Mouse (Mus musculus) forebrain, embryonic 16.5 days (tissue): ENCODE data around the gene Hspa1l. TPM values are rescaled to one million over a fixed set of nuclear protein-coding genes. Genes with fewer than 3 reads are reported as not detected.
"Not testable (repeated sequence)": the region's sequence is repeated elsewhere in the genome, so short reads cannot be mapped to it uniquely, and the experiment has no call there.

Source experiments
- ATAC-seq: fragments of 200-750 bp; cut with Nextera tagmentation; 2 replicates; pipeline ENCODE4 v1.8.0; 2017; ENCODE audit warnings: mild to moderate bottlenecking, moderate library complexity
- H3K27ac ChIP-seq: fragments of 300-500 bp; sonication (generic); 2 replicates; pipeline ENCODE4 v1.5.1; 2014; ENCODE audit warnings: low read length, control low read depth
- H3K27me3 ChIP-seq: fragments of 300-500 bp; sonication (generic); replicated peaks from 2 replicates; pipeline ENCODE4 v1.6.1; 2014; ENCODE audit warnings: low read length; ENCODE audit not compliant: control insufficient read depth, insufficient read depth
- H3K36me3 ChIP-seq: fragments of 300-500 bp; sonication (generic); 2 replicates; pipeline ENCODE4 v1.6.1; 2014; ENCODE audit not compliant: control insufficient read depth, insufficient read depth
- H3K4me1 ChIP-seq: fragments of 300-500 bp; sonication (generic); replicated peaks from 2 replicates; pipeline ENCODE4 v1.6.1; 2014; ENCODE audit warnings: low read length; ENCODE audit not compliant: control insufficient read depth, insufficient read depth
- H3K4me2 ChIP-seq: fragments of 300-500 bp; sonication (generic); 2 replicates; pipeline ENCODE4 v1.6.1; 2014; ENCODE audit warnings: mild to moderate bottlenecking, low read length, control low read depth
- H3K4me3 ChIP-seq: fragments of 300-500 bp; sonication (generic); replicated peaks from 2 replicates; pipeline ENCODE4 v1.5.1; 2014; ENCODE audit warnings: mild to moderate bottlenecking, low read length, control low read depth
- H3K9ac ChIP-seq: fragments of 300-500 bp; sonication (generic); replicated peaks from 2 replicates; pipeline ENCODE4 v1.6.1; 2014; ENCODE audit warnings: low read depth, low read length, control low read depth
- H3K9me3 ChIP-seq: fragments of 300-500 bp; sonication (generic); 2 replicates; pipeline ENCODE4 v1.6.1; 2016; ENCODE audit warnings: low read length; ENCODE audit not compliant: control insufficient read depth
- WGBS: fragments of 180-500 bp; shearing (Covaris S2); extraction: QIAGEN DNeasy Blood & Tissue Kit; methylation state at CpG from one replicate; pipeline ENCODE4 v1.1.7; 2014; 5-methylcytosine and 5-hydroxymethylcytosine counted together
- polyA plus RNA-seq: library from polyadenylated mRNA; unstranded; fragments of >200 nt; fragmentation: Nextera tagmentation; extraction: Ambion mirVana; gene quantifications from 2 replicates; pipeline ENCODE4 v1.2.1, GENCODE M21; 2015

Hspa1l gene
- polyA plus RNA-seq, 1 experiment from 2014 or later, result 1.7 TPM

DNA sequence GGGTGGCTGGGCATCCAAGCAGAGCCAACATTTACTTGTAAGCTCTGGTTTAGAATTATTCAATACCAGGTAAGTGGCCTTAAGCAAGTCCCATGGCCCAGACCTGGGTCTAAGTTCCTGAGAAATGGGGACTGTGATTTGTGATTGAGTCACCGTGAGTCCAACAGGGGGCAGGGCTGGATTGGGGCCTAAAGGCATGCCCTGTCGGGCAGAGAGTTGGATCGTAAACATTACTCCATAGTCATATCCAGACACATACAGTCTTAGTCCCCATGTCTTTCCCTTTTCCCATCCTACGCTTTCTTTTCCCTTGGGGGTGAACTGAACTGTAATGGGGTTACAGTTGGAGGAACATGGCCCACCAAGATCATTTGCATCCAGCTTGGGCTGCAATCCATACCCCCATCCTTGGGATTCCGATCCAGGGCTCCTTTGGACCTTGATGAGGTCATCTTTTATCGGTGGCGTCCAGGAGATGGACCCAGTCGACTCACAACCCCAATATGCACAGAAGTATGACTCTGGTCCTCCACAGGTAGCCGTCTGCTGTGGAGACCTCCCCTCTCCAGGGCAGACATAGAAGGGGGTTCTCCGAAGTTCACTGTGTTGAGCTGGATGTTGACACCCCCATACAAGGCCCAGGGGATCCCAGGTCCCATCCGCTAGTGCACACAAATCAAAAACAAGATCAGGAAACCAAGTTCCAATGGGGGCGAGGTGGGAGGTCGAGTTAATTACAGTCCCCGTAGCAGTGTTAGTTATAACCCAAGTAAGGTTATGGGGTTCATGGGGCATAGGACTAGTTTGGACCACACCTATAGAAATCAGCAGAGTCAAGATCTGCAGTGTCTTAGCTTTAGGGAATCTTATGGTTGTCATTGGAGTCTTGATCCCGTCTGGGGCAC is 26.3 kb downstream of the Hspa1l start:
- Histone ChIP-seq H3K9ac (no peak overlapping the region), H3K27me3 (no peaks in the 10 kb centered on the region), H3K36me3 (no peaks in the 10 kb centered on the region), H3K4me3 (no peak overlapping the region), H3K4me2 (peak overlapping the region; percentile 47), H3K27ac (no peak overlapping the region), H3K4me1 (peaks cover 27% of the 10 kb centered on the region), H3K9me3 (no peaks in the 10 kb centered on the region)
- no peak for ATAC-seq
- WGBS, result 93% methylated on average over 15 of the region's 15 CpGs

DNA sequence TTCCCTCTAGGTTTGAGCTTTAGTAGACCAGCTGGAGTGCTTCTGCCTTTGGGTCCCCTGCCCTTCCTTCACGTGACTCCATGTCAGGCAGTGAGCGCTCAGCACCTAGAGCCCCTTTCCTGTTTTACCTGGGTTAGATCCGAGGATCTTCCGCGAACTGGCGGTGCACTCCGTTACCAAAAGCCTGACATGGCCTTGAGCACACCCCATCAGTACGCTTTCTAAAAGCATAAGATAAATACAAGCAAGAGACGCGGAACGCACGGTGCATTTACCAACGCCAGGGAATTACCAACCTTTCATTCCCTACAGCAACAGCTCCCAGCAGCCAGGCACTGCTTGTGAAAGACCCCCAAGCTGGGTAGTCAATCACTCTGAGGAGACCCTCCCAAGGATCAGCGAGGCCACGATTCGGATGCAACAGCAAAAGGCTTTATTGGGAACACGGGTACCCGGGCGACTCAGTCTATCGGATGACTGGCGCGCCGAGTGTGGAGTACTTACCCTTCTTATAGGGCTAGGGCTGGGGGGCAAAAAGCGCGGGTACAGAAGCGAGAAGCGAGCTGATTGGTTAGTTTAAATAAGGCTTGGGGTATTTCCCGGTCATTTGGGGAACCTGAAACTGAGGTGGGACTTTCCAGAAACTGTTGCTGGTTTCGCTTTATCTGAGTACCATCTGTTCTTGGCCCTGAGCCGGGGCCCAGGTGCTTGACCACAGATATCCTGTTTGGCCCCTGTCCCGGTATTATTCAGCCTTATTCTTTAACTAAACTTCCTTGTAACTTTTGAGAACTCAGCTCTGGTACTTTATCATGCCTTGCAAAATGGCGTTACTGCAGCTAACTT is 27.6 kb downstream of the Hspa1l start:
- not testable (repeated sequence) for H3K27me3 ChIP-seq, ATAC-seq, H3K36me3 ChIP-seq, H3K9me3 ChIP-seq
- H3K4me1 ChIP-seq, result peaks cover 27% of the 10 kb centered on the region
- peak overlapping the region; percentile 90 for H3K9ac ChIP-seq
- peak overlapping the region; percentile 99 for H3K4me2 ChIP-seq
- WGBS, result 29% methylated on average over 26 of the region's 32 CpGs
- peak overlapping the region; percentile 98 for H3K27ac ChIP-seq
- H3K4me3 ChIP-seq, result peak overlapping the region; percentile 83

DNA sequence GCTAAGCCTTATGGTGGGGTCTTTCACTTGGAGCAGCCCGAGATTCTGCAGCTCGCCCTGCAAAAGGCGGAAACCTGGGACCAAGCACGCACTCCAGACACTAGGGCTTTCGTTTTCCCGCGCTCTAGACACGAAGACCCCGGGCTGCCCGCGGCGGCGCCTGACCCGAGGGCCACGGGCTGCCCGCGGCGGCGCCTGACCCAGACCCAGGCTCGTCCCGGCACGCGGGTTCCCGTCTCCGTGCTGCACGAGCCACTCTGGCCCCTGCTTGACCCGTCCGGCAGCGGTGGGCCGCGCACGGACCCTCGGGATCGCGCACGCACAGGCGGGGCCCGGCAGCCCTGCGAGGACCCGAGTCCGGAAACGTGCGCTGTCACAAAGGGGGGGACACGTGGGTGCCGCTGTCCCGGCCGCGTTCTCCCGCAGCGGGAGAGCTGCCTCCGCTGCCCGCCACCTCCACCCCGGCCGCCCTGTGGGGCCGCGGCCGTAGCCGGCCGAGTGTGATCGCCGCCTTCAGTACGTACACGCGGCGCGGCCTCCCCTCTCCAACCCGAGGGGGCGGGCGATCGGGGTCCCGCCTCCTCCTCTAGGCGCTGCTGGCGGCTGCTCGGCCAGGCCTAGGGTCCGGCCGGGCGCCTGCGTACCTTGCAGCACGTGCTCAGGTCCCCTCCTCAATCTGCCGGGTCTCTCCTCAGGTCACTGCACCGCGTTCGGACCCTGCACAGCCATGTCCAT is 28.4 kb downstream of the Hspa1l start, which contains the start of gene Vars:
Vars (plus strand) TSS at position 271 of the 735 bp plus-strand sequence.
- H3K36me3 ChIP-seq, result peaks cover 13% of the 10 kb centered on the region
- ATAC-seq, result peak; percentile 93
- H3K27ac ChIP-seq, result peak within 1 kb of the TSS; percentile 98
- peaks cover 27% of the 10 kb centered on the region for H3K4me1 ChIP-seq
- peak within 1 kb of the TSS; percentile 83 for H3K4me3 ChIP-seq
- H3K9ac ChIP-seq, result peak within 1 kb of the TSS; percentile 90
- peak within 1 kb of the TSS; percentile 99 for H3K4me2 ChIP-seq
- WGBS, result 0% methylated on average over 79 of the region's 83 CpGs
- no peaks in the 10 kb centered on the region for H3K9me3 ChIP-seq
- no peaks in the 10 kb centered on the region for H3K27me3 ChIP-seq

DNA sequence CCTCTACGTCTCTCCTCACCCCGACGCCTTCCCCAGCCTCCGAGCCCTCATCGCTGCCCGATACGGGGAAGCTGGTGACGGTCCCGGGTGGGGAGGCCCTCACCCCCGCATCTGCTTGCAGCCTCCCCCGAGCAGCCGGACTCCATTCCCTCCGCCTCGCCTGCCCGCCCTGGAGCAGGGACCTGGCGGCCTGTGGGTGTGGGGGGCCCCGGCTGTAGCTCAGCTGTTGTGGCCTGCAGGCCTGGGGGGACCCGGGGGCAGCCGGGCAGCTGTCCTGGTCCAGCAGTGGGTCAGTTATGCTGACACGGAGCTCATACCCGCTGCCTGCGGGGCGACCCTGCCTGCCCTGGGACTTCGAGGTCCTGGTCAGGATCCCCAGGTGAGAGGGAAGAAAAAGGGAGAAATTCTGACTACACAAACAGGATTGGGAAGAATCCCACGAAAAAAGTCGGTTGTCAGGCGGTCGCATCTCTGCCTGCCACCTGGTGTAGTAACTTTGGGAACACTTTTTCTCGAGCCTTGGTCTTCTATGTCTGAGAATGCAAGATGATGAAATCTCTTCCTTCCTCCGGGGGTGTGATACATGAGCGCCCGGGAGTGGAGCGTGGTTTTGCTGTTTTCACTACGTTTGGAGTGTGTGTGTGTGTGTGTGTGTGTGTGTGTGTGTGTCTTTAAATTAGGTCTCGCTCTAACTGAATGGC is 29.1 kb downstream of the Hspa1l start:
- H3K27me3 ChIP-seq, result no peaks in the 10 kb centered on the region
- H3K36me3 ChIP-seq, result peaks cover 13% of the 10 kb centered on the region
- no peaks in the 10 kb centered on the region for H3K9me3 ChIP-seq
- H3K4me3 ChIP-seq, result peak overlapping the region; percentile 83
- peaks cover 27% of the 10 kb centered on the region for H3K4me1 ChIP-seq
- peak overlapping the region; percentile 98 for H3K27ac ChIP-seq
- WGBS, result under 1% methylated on average over 35 of the region's 35 CpGs
- peak; percentile 13; the same call in 1 of the 2 replicates for ATAC-seq
- H3K9ac ChIP-seq, result peak overlapping the region; percentile 90
- peak overlapping the region; percentile 99 for H3K4me2 ChIP-seq

DNA sequence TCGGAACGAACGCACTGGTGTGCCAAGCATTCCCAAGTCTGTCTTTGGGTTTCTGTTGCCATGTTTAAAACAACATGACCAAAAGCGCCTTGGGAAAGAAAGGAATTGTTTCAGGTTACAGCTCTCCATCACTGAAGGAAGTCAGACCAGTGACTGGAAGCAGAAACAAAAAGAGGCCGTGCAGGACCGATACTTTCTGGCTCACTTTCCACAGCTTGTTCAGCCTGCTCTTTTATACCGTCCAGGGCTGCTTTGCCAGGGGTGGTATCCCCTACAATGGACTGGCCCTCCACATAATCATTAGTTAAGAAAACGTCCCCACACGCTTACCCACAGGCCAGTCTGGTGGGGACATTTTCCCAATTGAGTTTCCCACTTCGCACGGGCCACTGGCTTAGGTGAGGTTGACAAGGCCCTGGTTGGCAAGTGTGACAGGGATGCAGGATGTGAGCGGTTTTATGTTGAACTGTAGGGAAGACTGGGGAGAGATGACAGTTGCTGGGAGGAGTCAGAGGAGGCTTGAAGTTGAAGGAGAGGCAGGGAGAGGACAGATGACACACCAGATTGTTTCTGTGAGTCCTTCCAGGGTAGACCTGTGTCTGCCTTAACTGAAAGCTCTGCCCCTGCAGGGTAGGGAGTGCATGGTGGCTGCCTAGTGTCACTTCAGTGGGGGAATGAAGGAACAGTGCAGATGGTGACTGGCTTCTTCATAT is 29.8 kb downstream of the Hspa1l start:
- H3K27ac ChIP-seq, result no peak overlapping the region

DNA sequence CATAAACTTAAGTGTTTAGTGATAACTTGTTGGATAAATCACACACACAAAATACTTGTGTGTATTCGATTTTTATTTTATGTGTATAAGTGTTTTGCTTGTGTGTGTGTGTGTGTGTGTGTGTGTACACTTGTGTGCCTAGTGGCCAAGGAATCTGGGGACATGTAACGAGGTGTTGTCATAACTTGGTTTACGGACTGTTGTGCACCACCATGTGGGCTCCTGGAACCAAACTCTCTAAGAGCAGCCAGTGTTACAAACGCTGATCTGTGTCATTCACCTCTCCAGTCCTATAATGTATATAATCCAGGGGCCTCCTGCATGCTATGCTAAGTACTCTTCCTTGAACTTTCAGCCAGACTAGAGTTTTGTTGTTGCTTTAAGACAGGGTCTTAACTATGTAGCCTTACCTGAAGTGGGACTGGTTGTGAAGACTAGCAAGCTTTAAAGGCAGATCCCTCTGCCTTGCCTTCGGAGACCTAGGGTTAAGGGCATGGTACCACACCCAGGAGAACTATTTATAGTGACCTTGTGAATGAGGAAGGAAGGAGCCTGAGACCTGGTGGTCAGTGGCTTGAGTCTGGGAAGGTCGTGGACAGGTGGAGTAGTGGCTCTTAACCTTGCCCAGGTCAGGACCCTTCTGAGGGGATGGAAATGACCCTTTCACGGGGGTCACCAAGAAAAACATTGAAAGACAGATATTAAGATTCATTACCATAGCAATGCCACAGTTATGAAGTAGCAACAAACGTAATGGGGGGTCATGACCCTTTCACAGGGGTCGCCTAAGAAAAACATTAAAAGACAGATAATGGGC is 30.7 kb downstream of the Hspa1l start:
- Histone ChIP-seq H3K27ac (no peak overlapping the region), H3K4me2 (no peak overlapping the region; the same call in 1 of the 2 replicates), H3K4me1 (peaks cover 27% of the 10 kb centered on the region), H3K27me3 (no peaks in the 10 kb centered on the region), H3K9me3 (no peaks in the 10 kb centered on the region), H3K4me3 (no peak overlapping the region), H3K36me3 (peaks cover 15% of the 10 kb centered on the region), H3K9ac (peak overlapping the region; percentile 90; the same call in 1 of the 2 replicates)
- no peak for ATAC-seq
- WGBS, result 68% methylated on average over 9 of the region's 9 CpGs

More for the DNA sequence above, 29.8 kb downstream of the Hspa1l start:
- H3K4me3 ChIP-seq, result peak overlapping the region; percentile 83
- H3K27me3 ChIP-seq, result no peaks in the 10 kb centered on the region
- WGBS, result 5% methylated on average over 12 of the region's 12 CpGs
- peaks cover 13% of the 10 kb centered on the region for H3K36me3 ChIP-seq
- peak overlapping the region; percentile 90 for H3K9ac ChIP-seq
- H3K4me1 ChIP-seq, result peaks cover 27% of the 10 kb centered on the region
- no peak for ATAC-seq
- peak overlapping the region; percentile 99 for H3K4me2 ChIP-seq
- no peaks in the 10 kb centered on the region for H3K9me3 ChIP-seq

DNA sequence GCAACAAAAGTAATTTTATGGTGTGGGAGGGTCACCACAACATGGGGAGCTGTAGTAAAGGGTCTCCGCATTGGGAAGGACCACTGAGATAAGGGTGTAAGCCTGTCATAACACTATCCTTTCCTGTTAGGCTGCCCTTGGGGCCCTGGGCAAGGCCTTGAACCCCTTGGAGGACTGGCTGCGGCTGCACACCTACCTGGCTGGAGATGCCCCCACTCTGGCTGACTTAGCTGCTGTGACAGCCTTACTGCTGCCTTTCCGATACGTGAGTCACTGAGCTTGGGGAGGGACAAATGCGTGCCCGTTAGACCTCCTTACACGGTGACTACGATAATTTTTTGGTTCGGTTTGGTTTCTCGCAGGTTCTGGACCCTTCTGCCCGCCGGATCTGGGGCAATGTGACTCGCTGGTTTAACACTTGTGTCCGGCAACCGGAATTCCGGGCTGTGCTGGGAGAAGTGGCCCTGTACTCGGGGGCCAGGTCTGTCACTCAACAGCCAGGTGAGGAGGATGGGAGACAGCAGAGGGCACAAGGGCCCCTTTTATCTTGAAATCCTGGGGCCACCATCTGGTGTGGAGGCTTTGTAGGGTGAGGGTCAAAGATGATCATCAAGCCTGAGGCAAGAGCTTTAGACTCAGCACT is 31.7 kb downstream of the Hspa1l start:
- Histone ChIP-seq H3K9ac (no peak overlapping the region), H3K9me3 (no peaks in the 10 kb centered on the region), H3K4me3 (no peak overlapping the region), H3K4me2 (no peak overlapping the region), H3K27ac (no peak overlapping the region), H3K36me3 (peaks cover 18% of the 10 kb centered on the region), H3K4me1 (peaks cover 24% of the 10 kb centered on the region), H3K27me3 (no peaks in the 10 kb centered on the region)
- 95% methylated on average over 17 of the region's 17 CpGs for WGBS
- ATAC-seq, result no peak
